Mouse (Mus musculus) CH12.LX (cell line): ENCODE results near the gene Man2a1. TPM values are rescaled to one million over a fixed set of nuclear protein-coding genes. Genes with fewer than 3 reads are reported as not detected.

Source experiments
- DNase-seq: peaks from one replicate; pipeline ENCODE4 v3.0.0-alpha.2; 2013; ENCODE audit errors: extremely low read depth
- H3K27ac ChIP-seq: 2 replicates; pipeline ENCODE4 v1.5.1; 2012; ENCODE audit warnings: low read depth, mild to moderate bottlenecking, control low read depth, moderate library complexity; ENCODE audit not compliant: insufficient read depth
- H3K27me3 ChIP-seq: replicated peaks from 2 replicates; pipeline ENCODE3; 2012; ENCODE audit warnings: inconsistent platforms
- H3K36me3 ChIP-seq, 2 experiments: replicated peaks in 1 of 2; 2 replicates each; pipeline versions ENCODE3 to v1.6.1; 2012; ENCODE audit warnings: inconsistent platforms in 1 of 2, low read length in 1 of 2, mild to moderate bottlenecking in 1 of 2, mixed read lengths in 1 of 2, moderate library complexity in 1 of 2; ENCODE audit not compliant: control insufficient read depth in 1 of 2, insufficient read depth in 1 of 2
- H3K4me1 ChIP-seq, 2 experiments: 2 replicates each; pipeline ENCODE4 v1.6.1; 2012; ENCODE audit warnings: inconsistent platforms in 1 of 2, moderate library complexity in 1 of 2; ENCODE audit not compliant: insufficient read depth in 2 of 2, control insufficient read depth in 1 of 2
- H3K4me2 ChIP-seq: 2 replicates; pipeline ENCODE4 v1.6.1; 2012; ENCODE audit warnings: low read depth, mild to moderate bottlenecking, control low read depth; ENCODE audit not compliant: poor library complexity, insufficient read depth, severe bottlenecking
- H3K4me3 ChIP-seq, 3 experiments: fragments of 150-350 bp in 1 of 3; sonication (generic) in 1 of 3; replicated peaks in 1 of 3; 2 replicates each; pipeline versions ENCODE3 to v1.5.1; 2011 to 2012; ENCODE audit warnings: low read depth in 2 of 3, low read length in 2 of 3, mild to moderate bottlenecking in 2 of 3, moderate library complexity in 2 of 3, control low read depth in 1 of 3, improper control_type of control experiment in 1 of 3, inconsistent platforms in 1 of 3, mixed read lengths in 1 of 3; ENCODE audit not compliant: poor library complexity in 1 of 3
- H3K79me2 ChIP-seq: replicated peaks from 2 replicates; pipeline ENCODE4 v1.6.1; 2012; ENCODE audit warnings: mild to moderate bottlenecking, moderate library complexity; ENCODE audit not compliant: control insufficient read depth, poor library complexity, insufficient read depth, severe bottlenecking; ENCODE audit errors: extremely low read depth
- H3K9ac ChIP-seq: 2 replicates; pipeline ENCODE4 v1.6.1; 2012; ENCODE audit warnings: low read depth, mild to moderate bottlenecking, control low read depth, moderate library complexity; ENCODE audit not compliant: insufficient read depth
- H3K9me3 ChIP-seq: replicated peaks from 2 replicates; pipeline ENCODE3; 2012; ENCODE audit warnings: low read length, inconsistent platforms, mixed read lengths
- CHD1 ChIP-seq: IDR thresholded peaks from 2 replicates; pipeline ENCODE4 v1.6.1; 2012; ENCODE audit warnings: low read depth, low read length, improper control_type of control experiment, inconsistent platforms
- CHD2 ChIP-seq: IDR thresholded peaks from 2 replicates; pipeline ENCODE4 v1.6.1; 2011; ENCODE audit warnings: low read length, improper control_type of control experiment
- ETS1 ChIP-seq: conservative IDR thresholded peaks from 2 replicates; pipeline ENCODE4 v1.6.1; 2012; ENCODE audit warnings: low read depth, mild to moderate bottlenecking, inconsistent platforms, low read length, improper control_type of control experiment, moderate library complexity
- HCFC1 ChIP-seq: IDR thresholded peaks from 2 replicates; pipeline ENCODE4 v1.6.1; 2012; ENCODE audit warnings: low read depth, mild to moderate bottlenecking, inconsistent platforms, low read length, improper control_type of control experiment
- IRF4 ChIP-seq: IDR thresholded peaks from 2 replicates; pipeline ENCODE4 v1.6.1; 2014; ENCODE audit warnings: low read depth, mild to moderate bottlenecking, inconsistent platforms, low read length, improper control_type of control experiment
- MAFK ChIP-seq: IDR thresholded peaks from 2 replicates; pipeline ENCODE4 v1.6.1; 2011; ENCODE audit warnings: low read length, improper control_type of control experiment; ENCODE audit not compliant: insufficient replicate concordance
- MAX ChIP-seq: IDR thresholded peaks from 2 replicates; pipeline ENCODE4 v1.6.1; 2011; ENCODE audit warnings: low read length, improper control_type of control experiment
- NELFE ChIP-seq: IDR thresholded peaks from 2 replicates; pipeline ENCODE4 v1.6.1; 2011; ENCODE audit warnings: low read depth, low read length, improper control_type of control experiment
- NRF1 ChIP-seq: IDR thresholded peaks from 2 replicates; pipeline ENCODE4 v1.6.1; 2014; ENCODE audit warnings: low read depth, mild to moderate bottlenecking, inconsistent platforms, low read length, improper control_type of control experiment, moderate library complexity
- PAX5 ChIP-seq: IDR thresholded peaks from 2 replicates; pipeline ENCODE4 v1.6.1; 2012; ENCODE audit warnings: low read length, inconsistent platforms, mixed read lengths
- SMC3 ChIP-seq: IDR thresholded peaks from 2 replicates; pipeline ENCODE4 v1.6.1; 2011; ENCODE audit warnings: low read depth, low read length, improper control_type of control experiment
- TBP ChIP-seq: conservative IDR thresholded peaks from 2 replicates; pipeline ENCODE4 v1.6.1; 2011; ENCODE audit warnings: low read depth, low read length, improper control_type of control experiment
- UBTF ChIP-seq: IDR thresholded peaks from 2 replicates; pipeline ENCODE4 v1.6.1; 2012; ENCODE audit warnings: low read depth, mild to moderate bottlenecking, inconsistent platforms, low read length, improper control_type of control experiment, moderate library complexity
- USF2 ChIP-seq: conservative IDR thresholded peaks from 2 replicates; pipeline ENCODE4 v1.6.1; 2011; ENCODE audit warnings: low read depth, low read length, improper control_type of control experiment
- ZC3H11A ChIP-seq: IDR thresholded peaks from 2 replicates; pipeline ENCODE4 v1.6.1; 2012; ENCODE audit warnings: low read depth, mild to moderate bottlenecking, inconsistent platforms, low read length, improper control_type of control experiment
- ZKSCAN1 ChIP-seq: IDR thresholded peaks from 2 replicates; pipeline ENCODE4 v1.6.1; 2012; ENCODE audit warnings: low read depth, inconsistent platforms, low read length, improper control_type of control experiment, borderline replicate concordance
- ZMIZ1 ChIP-seq: IDR thresholded peaks from 2 replicates; pipeline ENCODE4 v1.6.1; 2012; ENCODE audit warnings: low read depth, mild to moderate bottlenecking, inconsistent platforms, low read length, improper control_type of control experiment
- dilution Hi-C: fragments of 300-500 bp; cut with MboI; formaldehyde crosslinking; loops from 2 replicates; pipeline ENCODE4 v1.14.3; 2020; ENCODE audit warnings: low sequenced_read_pairs; ENCODE audit not compliant: extremely low pct_unique_long_range_greater_than_20kb, extremely low pct_ligation_motif_present
- in situ Hi-C: fragments of 300-500 bp; cut with MboI; formaldehyde crosslinking; loops from 3 replicates; pipeline ENCODE4 v1.14.3; 2019; ENCODE audit warnings: low sequenced_read_pairs, low pct_ligation_motif_present, low pct_unique_long_range_greater_than_20kb, mixed read lengths
- polyA plus RNA-seq: library from polyadenylated mRNA; unstranded; fragments of >175 nt; gene quantifications from 2 replicates; pipeline ENCODE4 v1.2.1, GENCODE M21; 2012; ENCODE audit warnings: low read depth; ENCODE audit not compliant: insufficient read length
- total RNA-seq, 2 experiments: library from RNA; depleted of rRNA; stranded (reverse); fragments of 300-350 nt in 1 of 2; fragments of >200 nt in 1 of 2; gene quantifications; 2 replicates each; pipeline ENCODE4 v1.2.3; 2012 to 2014

Man2a1 gene
- total and polyA plus RNA-seq, 3 experiments = 7.9 to 15.4 (median 11.9) TPM

DNA sequence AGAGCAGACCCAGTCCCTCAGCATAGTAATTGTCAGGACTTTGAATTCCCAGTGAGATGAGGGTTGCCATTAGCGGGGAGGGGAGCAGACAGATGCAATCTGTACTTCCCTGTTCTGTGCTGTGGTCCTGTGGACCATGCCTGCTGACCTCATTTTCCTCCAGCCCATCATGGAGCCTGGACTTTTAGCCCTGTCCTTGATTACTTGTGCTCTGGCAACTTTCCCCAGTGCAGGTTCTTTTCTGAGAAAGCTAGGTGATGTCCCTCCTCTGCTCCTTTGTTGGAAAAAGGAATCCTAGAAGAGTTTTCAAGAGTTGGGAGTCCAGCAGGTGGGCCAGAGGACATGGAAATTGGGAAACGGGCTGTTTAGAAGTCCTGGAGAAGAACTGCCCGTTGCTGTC lies 40.8 kb downstream of the Man2a1 start:
- DNase-seq = no peak
- TF ChIP-seq TBP (no peak), IRF4 (no peak)
- H3K4me1 ChIP-seq = no peaks in the 10 kb centered on the region
- dilution Hi-C loops (no loop called here), in situ Hi-C loops (no loop called here)
- peaks cover 0 to 44% of the 10 kb centered on the region in 2 experiments for H3K36me3 ChIP-seq
- no peak overlapping the region for H3K9ac ChIP-seq
- H3K27me3 ChIP-seq = no peaks in the 10 kb centered on the region
- no peaks in the 10 kb centered on the region for H3K79me2 ChIP-seq
- H3K9me3 ChIP-seq = no peaks in the 10 kb centered on the region
- no peak overlapping the region for H3K4me2 ChIP-seq
- H3K27ac ChIP-seq = no peak overlapping the region
- no peak overlapping the region for H3K4me3 ChIP-seq

GRCm38 (mm10) chr17:64643644-64644043 lies 43.1 kb downstream of the Man2a1 start:
- TF ChIP-seq USF2 = no peak
- no peak for TF ChIP-seq UBTF
- no peak for TF ChIP-seq CHD1
- TF ChIP-seq ETS1 = no peak
- no peak for TF ChIP-seq MAX
- TF ChIP-seq IRF4 = no peak
- no peak for TF ChIP-seq MAFK
- TF ChIP-seq CHD2 = no peak
- no peak for TF ChIP-seq ZMIZ1
- TF ChIP-seq PAX5 = no peak
- no peak for TF ChIP-seq ZKSCAN1
- no peak for TF ChIP-seq ZC3H11A
- TF ChIP-seq TBP = no peak
- TF ChIP-seq HCFC1 = no peak
- no peak for TF ChIP-seq SMC3
- TF ChIP-seq NELFE = no peak
- TF ChIP-seq NRF1 = no peak
- no peaks in the 10 kb centered on the region for H3K4me1 ChIP-seq
- no peak overlapping the region for H3K27ac ChIP-seq
- H3K36me3 ChIP-seq = peaks cover 0 to 44% of the 10 kb centered on the region in 2 experiments
- no peak overlapping the region for H3K4me3 ChIP-seq
- DNase-seq = no peak
- no peak overlapping the region for H3K9ac ChIP-seq
- no peaks in the 10 kb centered on the region for H3K79me2 ChIP-seq
- no peak overlapping the region for H3K4me2 ChIP-seq
- dilution Hi-C loops (no loop called here), in situ Hi-C loops (no loop called here)
- no peaks in the 10 kb centered on the region for H3K27me3 ChIP-seq
- no peaks in the 10 kb centered on the region for H3K9me3 ChIP-seq
